Mouse (Mus musculus): ENCODE measurements at regions not wholly inside any gene's neighbourhood (a gene's known extent, or its start where the extent isn't known, plus 50 kb on each side); places are given as distances from the start of the nearest gene placed in this dataset.
A peak's percentile ranks its signal among the peaks of the same experiment; 100 is the strongest.

DNA sequence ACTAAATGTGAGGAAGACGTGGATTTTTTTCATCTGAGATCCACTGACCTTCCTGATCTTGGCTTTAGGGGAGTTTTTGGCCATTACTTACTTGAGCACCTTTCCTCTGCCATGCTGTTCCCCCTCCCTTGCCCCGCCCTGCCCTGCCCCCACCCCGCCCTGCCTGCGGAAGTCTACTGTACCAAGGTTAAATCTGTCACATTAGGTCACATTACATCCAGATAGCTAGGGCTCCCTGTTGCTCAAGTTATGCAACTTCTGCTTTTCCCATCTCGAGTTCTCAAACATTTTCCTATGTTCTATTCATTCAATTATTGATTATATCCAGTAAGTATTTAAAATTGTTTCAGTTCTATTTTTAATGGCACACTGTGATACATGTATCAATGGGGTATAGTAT, 144.7 kb upstream of the Cnot2 start:
- no peak for DNase-seq

DNA sequence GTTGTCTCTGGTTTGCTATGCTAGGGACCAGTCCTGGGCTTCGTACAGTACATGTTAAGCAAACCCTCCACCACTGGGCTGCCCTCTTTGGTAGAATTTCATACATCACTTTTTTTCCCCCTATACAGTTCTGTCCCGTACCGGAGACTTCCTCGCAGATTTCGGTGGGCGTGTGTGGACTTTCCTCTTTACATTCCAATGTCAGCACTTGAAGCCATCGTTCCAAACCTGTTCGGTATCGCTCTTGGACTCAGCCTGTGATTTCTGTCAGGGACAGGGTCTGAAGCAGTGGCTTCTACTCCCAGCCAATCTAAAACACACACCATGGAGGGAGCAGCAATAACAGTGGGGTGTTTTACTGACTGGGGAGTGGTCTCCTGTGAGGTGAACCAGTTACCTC, 140.7 kb upstream of the Cnot2 start:
- DNase-seq, result no peak

- DNase-seq, result no peak
Observed at GRCm38 (mm10) chr10:116719616-116720015, 138.3 kb upstream of the Cnot2 start.

DNA sequence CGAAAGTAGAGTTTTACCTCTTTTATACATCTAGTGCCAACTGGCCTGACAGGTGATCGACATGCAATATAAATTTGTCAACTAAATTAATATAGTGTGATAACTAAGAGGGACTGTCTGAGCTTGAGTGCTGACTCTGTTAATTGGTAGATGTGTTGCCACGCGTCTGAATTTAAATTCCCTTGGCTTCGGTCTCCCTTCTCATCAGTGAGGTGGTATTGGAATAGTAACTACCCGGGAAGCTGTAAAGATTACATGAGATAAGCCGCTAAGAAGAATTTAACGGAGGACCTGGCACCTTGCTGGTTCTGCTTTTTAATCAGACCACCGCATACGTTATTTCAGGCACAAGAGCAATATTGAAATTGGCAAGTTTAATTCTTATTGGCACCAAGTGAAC, 136.7 kb upstream of the Cnot2 start:
- DNase-seq, result no peak

DNA sequence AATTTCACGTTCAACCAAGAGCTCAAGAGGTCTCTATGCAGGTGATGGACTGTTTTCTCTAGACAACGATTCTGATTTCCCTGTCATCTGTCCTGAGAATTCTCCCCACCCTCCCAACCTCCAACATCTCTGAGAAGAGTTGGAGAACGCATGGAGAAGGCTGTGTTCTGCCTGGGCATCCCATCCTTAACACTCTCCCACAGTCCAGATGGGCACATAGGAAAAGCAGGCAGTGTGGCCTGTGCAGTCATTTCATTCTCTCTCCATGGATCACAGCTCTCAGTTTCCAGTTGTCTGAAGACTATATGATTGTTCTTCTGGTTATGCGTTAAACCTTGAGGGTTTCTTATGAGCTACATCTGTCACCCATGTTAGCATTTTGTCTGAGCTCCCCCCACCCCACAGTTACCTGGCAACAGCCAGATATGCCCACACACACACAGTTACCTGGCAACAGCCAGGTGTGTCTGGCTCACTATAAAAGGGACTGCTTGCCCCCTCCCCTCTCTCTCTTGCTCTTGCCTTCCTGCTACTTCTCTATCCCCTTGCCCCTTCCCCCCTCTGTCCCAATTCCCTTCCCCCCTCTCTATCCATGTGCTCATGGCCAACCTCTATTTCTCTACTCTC, 135.8 kb upstream of the Cnot2 start:
- DNase-seq, result peak; percentile 32

GRCm38 (mm10) chr10:116713456-116713855, 132.1 kb upstream of the Cnot2 start:
- DNase-seq, result no peak

DNA sequence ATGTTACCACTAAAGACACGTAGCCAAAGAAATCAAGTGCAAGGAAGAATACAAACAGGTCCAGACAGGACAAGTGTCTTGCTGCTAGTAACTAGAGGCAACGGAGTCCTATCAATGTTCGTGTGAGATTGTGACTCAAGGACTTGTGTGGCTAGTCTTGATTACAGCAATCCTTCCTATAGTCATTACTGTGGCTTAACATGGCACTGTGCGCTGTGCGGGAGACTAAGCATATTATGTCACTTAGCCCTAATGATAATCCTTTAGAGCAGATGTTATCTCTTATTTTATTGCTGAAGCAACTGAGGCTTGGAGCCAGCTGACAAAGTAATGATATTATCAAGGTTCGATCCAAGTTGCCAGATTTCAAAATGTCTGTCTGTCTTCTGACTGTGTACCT, 125.7 kb upstream of the Cnot2 start:
- DNase-seq, result no peak

- DNase-seq, result no peak
Observed at GRCm38 (mm10) chr10:116701281-116701680, 120.0 kb upstream of the Cnot2 start.

DNA sequence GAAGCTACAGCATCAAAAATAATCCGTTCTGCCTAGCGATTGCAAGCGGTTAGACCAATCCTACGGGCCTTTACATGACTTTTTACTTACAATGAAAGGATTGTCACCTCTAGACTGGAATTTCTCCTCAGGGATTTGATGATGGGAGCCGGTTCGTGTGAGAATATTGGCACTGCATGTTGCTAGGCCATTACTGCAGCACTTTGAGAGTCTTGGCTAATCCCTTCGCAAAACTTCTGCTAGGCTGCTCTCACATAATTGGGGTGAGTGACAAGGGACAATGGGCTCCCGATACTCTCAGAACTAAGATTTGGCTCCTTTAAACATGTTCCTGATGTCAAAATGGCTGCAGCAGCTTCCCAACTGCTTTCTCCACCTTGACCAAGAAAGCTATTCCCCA, 118.4 kb upstream of the Cnot2 start:
- DNase-seq, result no peak

GRCm38 (mm10) chr10:116697628-116698316, 116.5 kb upstream of the Cnot2 start:
- no peak for DNase-seq

DNA sequence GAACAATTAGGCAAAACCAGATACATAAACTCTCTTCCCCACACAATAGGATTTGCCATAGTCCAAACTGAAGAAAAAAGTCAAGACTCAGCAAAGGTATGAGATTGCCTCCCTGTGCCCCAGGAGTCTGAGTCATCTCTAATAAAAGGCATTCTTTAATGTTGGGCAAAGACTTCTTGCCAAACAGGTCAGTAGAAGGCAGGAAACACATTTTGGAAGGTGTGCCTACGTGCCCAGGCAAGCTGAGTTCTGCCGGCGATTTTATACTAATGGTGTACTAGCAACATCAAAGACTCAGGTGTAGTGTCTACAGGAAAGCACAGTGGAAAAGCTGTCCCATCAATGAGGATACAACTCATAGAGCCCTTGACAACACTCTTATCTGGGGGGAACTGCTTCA, 112.5 kb upstream of the Cnot2 start:
- no peak for DNase-seq

GRCm38 (mm10) chr10:116686741-116687140, 105.4 kb upstream of the Cnot2 start:
- no peak for DNase-seq

GRCm38 (mm10) chr10:116683374-116683773, 102.1 kb upstream of the Cnot2 start:
- no peak for DNase-seq

DNA sequence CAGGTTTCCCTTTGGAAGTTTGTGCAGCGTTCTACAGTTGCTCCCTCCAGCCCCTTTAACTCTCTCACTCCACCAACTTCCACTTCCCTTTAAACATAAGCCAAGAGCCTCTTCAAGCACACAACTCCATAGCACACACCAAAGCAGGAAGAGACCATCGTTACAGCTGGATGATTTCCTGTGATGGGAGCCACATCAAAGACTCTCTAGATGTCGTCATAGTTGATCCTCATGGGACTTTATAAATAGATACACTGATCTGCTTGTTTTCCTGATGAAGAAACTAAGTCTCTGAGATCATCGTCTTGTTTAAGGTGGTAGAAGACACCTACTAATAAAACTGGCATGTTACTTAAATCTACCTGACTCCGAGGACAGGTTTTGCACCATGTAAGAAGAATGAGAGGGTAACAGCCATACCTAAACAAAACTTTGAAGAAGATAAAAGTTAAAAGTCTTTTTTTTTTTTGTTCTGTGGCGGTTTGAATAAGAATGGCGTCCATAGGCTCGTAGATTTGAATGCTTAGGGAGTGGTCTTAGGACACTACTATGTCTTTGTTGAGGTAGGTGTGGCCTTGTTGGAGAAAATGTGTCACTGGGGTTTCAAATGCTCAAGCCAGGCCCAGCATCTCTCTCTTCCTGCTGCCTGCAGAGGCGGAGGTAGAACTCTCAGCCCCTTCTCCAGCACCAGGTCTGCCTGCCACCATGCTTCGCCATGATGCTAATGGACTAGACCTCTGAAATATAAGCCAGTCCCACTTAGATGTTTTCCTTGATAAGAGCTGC, 97.8 kb upstream of the Cnot2 start:
- no peak for DNase-seq

DNA sequence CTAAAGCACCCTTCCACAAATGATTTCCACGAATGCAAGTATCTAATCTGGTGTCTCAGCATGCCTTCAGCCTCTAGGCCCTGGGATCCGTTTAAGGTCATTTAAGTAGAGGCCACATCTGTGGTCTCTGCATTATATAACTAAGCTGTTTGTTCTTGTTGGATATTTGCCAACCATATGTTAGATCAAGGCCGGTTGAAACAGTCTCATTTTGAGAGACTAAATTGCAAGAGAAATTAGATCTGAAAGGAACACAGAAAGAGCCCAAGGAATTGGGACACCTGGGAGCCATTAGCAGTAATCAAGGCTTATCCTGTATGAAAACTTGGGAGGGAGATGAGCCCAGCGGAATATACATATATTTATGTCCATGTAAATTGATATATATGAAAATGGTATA, 96.6 kb upstream of the Cnot2 start:
- no peak for DNase-seq

DNA sequence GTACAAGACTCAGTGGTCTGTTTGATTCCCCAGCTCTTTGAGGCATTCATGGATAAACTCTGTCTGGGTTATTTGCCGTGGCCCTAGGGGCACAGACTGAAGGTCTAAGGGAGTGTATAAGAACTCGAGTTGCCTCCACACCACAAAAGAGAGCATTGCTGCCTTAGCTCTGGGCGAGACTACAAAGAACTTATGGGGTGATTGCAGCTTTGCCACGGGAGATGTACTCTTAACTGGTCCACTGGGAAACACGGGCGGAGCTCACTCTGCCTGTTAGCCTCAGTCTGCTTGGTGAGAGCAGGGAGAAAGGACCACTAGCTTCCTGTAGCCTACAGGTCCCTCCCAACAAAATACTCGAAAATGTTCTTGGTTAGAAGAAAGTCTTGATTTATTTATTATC, 93.9 kb upstream of the Cnot2 start:
- DNase-seq, result no peak

- DNase-seq, result no peak
Observed at GRCm38 (mm10) chr10:116674348-116674747, 93.0 kb upstream of the Cnot2 start.

DNA sequence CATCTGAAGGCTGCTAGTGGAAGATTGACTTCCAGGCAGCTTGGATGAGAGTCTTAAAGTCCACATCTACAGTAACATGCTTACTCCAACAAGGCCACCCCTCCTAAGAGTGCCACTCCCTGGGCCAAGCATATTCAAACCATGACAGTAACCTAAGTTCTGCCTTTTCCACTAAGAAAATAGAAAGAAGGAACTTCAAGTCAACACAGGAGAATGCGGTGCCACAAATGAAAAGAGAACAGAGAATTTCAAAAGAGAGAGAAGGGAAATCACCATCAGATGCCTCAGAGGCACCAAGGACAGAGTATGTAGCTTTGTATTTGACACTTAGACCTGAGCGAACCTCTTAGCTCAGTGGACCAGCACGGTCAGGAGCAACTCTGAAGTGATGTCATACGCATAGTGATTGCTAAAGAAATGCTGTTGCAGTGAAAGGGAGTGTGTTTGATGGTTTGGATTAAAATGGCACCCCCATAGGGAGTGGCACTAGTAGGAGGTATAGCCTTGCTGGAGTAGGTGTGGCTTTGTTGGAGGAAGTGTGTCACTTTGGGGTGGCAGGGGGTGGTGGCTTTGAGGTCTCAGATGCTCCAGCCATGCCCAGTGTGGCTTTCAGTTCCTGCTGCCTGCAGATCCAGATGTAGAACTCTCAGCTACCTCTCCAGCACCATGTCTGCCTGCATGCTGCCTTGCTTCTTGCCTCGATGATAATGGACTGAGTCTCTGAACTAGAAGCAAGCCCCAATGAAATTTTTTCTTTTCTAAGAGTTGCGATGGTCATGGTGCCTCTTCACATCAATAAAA, 77.1 kb upstream of the Cnot2 start:
- no peak for DNase-seq

DNA sequence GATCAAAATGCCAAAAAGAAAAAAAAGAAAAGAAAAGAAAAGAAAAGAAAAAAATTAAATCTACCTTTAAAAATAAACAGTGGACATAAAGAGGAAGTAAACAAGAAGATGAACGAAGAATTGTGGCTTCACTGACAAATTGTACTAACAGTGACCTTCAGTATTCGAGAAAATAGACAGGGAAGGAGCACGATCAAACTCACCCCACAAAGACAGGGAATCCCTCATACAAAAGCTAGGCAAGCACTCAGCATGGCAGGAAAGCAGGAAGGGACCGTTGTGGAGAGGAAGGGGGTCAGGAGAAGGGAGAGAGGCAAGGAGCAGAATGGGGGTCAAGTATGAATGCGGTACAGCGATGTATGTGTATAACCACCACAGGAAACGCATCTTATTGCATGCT, 74.6 kb upstream of the Cnot2 start:
- DNase-seq, result no peak

- DNase-seq, result no peak
Observed at GRCm38 (mm10) chr10:116655018-116655807, 73.9 kb upstream of the Cnot2 start.

DNA sequence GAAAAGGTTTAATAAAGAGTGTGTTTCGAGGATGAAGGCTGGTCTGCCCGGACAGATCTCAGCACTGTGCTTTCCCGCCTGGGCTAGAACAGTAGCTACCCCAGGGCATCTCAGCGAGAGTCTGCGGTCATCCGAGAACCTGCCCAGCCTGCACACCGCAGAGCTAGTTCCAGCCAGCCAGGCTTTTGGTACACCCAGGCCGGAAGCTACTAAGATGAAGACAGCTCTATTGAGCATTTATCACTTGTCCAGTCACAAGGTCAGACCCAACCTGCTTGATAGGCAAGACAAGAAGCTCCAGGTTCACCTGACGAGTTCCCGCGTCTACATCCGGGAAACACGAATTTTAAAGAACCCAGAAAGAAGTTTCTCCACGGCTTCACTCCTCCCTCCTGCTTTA, 72.8 kb upstream of the Cnot2 start:
- no peak for DNase-seq

- DNase-seq, result peak; percentile 88
Observed at GRCm38 (mm10) chr10:116653511-116653945, 72.2 kb upstream of the Cnot2 start.
